Comparison of ENCODE assay signal across 26 mouse cellular contexts in the genomic region with DNA sequence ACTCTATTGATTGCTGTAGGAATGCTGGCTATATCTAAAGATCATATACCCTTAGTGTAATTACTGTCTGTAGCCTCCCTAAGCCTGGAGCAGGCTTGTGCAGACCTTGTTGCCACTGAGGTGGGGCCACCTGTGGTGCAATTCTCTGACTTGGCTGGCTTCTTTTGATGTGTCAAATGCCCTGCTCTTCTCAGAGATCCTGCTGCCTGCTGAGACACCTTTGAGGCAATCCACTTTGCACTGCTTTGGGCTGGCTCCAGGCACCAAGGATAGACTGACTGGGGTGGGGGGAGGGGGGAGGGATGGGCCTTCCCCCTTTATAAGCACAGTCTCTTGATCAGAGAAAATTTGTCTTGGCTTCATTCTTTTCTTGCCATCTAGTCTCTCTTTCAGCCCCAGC.
"Had no signal": no experiment of that assay in that cellular context is flagged by ENCODE, and none has a peak within 500 bp of the region (broad histone marks: within the 10 kb centered on the region; RNA-seq: fewer than 3 reads in every experiment).

No protein-coding gene starts in this region.

- H3K27me3 ChIP-seq: heart, embryonic 12.5 days; hindbrain, embryonic 13.5 days; hindbrain, embryonic 15.5 days; kidney, embryonic 15.5 days; limb, embryonic 13.5 days; limb, embryonic 15.5 days; liver, embryonic 12.5 days had no signal

- H3K4me3 ChIP-seq: heart, embryonic 10.5 days; heart, embryonic 12.5 days; hindbrain, embryonic 13.5 days; hindbrain, embryonic 15.5 days; kidney, embryonic 15.5 days; limb, embryonic 13.5 days; limb, embryonic 15.5 days; liver, embryonic 12.5 days had no signal

- H3K4me1 ChIP-seq: heart, embryonic 10.5 days; heart, embryonic 12.5 days; hindbrain, embryonic 13.5 days; hindbrain, embryonic 15.5 days; kidney, embryonic 15.5 days; limb, embryonic 13.5 days; limb, embryonic 15.5 days; liver, embryonic 12.5 days had no signal

- H3K27ac ChIP-seq: heart, embryonic 10.5 days; hindbrain, embryonic 13.5 days; hindbrain, embryonic 15.5 days; hindbrain, postnatal 0 days; kidney, embryonic 15.5 days; kidney, postnatal 0 days; limb, embryonic 13.5 days; limb, embryonic 15.5 days; liver, embryonic 12.5 days; liver, embryonic 14.5 days had no signal

- DNase-seq: gastrocnemius, postnatal 14 days; gastrocnemius, postnatal 36 days; heart, adult 18-20 months; heart, postnatal 10 days; heart, postnatal 4 days; kidney, adult 11 months; kidney, adult 2 months; kidney, adult 9 months; kidney, postnatal 14 days; kidney, postnatal 36 days; layer of hippocampus, adult 9-11 months; layer of hippocampus, postnatal 36 days; left cerebral cortex, postnatal 4 days; lung, adult 18-20 months had no signal

- ATAC-seq: hindbrain, postnatal 0 days; intestine, embryonic 16.5 days; liver, embryonic 12.5 days had no signal
